Mouse (Mus musculus): ENCODE results near the gene Mesp2.
"Not testable (repeated sequence)": the region's sequence is repeated elsewhere in the genome, so short reads cannot be mapped to it uniquely, and the experiment has no call there.

The Mesp2 gene

GRCm38 (mm10) chr7:79810611-79811506, at the start of gene Mesp2:
Gene Mesp2, plus strand, starts transcription at chr7:79810727.
- peak; percentile 42 for DNase-seq (ENCODE audit: low read depth)

- no peak for DNase-seq (ENCODE audit: low read depth)
These were observed 49.2 kb upstream of the Mesp2 start for GRCm38 (mm10) chr7:79761124-79761876.

GRCm38 (mm10) chr7:79762106-79762505, 48.4 kb upstream of the Mesp2 start:
- no peak for DNase-seq (ENCODE audit: low read depth)

GRCm38 (mm10) chr7:79765991-79766390, 44.5 kb upstream of the Mesp2 start:
- no peak for DNase-seq (ENCODE audit: low read depth)

- no peak for DNase-seq (ENCODE audit: low read depth)
These were observed 40.9 kb upstream of the Mesp2 start for GRCm38 (mm10) chr7:79769664-79770063.

- no peak for DNase-seq (ENCODE audit: low read depth)
These were observed 38.7 kb upstream of the Mesp2 start for GRCm38 (mm10) chr7:79771561-79772512.

GRCm38 (mm10) chr7:79780647-79781626, 29.6 kb upstream of the Mesp2 start:
- peak; percentile 40 for DNase-seq (ENCODE audit: low read depth)

GRCm38 (mm10) chr7:79781826-79782515, 28.6 kb upstream of the Mesp2 start:
- DNase-seq (ENCODE audit: low read depth): no peak

GRCm38 (mm10) chr7:79782516-79782855, 28.0 kb upstream of the Mesp2 start:
- no peak for DNase-seq (ENCODE audit: low read depth)

GRCm38 (mm10) chr7:79786295-79786694, 24.2 kb upstream of the Mesp2 start:
- peak; percentile 40 for DNase-seq (ENCODE audit: low read depth)

GRCm38 (mm10) chr7:79789812-79790211, 20.7 kb upstream of the Mesp2 start:
- DNase-seq (ENCODE audit: low read depth): not testable (repeated sequence)

GRCm38 (mm10) chr7:79792635-79793421, 17.7 kb upstream of the Mesp2 start:
- no peak for DNase-seq (ENCODE audit: low read depth)

GRCm38 (mm10) chr7:79793688-79794087, 16.8 kb upstream of the Mesp2 start, which contains the start of gene Mesp1:
Gene Mesp1, minus strand, starts transcription at chr7:79793788.
- DNase-seq (ENCODE audit: low read depth): no peak

GRCm38 (mm10) chr7:79798606-79799005, 11.9 kb upstream of the Mesp2 start:
- DNase-seq (ENCODE audit: low read depth): no peak

GRCm38 (mm10) chr7:79799048-79799447, 11.5 kb upstream of the Mesp2 start:
- peak; percentile 39 for DNase-seq (ENCODE audit: low read depth)

GRCm38 (mm10) chr7:79799506-79799905, 11.0 kb upstream of the Mesp2 start:
- DNase-seq (ENCODE audit: low read depth): no peak

- DNase-seq (ENCODE audit: low read depth): no peak
These were observed 10.2 kb upstream of the Mesp2 start for GRCm38 (mm10) chr7:79800336-79800735.

GRCm38 (mm10) chr7:79801391-79801790, 9.1 kb upstream of the Mesp2 start:
- no peak for DNase-seq (ENCODE audit: low read depth)

GRCm38 (mm10) chr7:79802037-79802436, 8.5 kb upstream of the Mesp2 start:
- no peak for DNase-seq (ENCODE audit: low read depth)
